Mouse (Mus musculus): ENCODE results near the gene Fam222a. TPM values are rescaled to one million over a fixed set of nuclear protein-coding genes. Genes with fewer than 3 reads are reported as not detected.
A peak's percentile ranks its signal among the peaks of the same experiment; 100 is the strongest.

Gene Fam222a
- total RNA-seq, 2 experiments from 2014 or later: 5.0 to 5.7 TPM

GRCm38 (mm10) chr5:114651449-114651848 lies 83.6 kb downstream of the Fam222a start:
- no peak for DNase-seq (ENCODE audit: low spot score in 2 of 2)

GRCm38 (mm10) chr5:114653656-114654437 lies 86.0 kb downstream of the Fam222a start:
- DNase-seq (ENCODE audit: low spot score in 2 of 2): no peak

GRCm38 (mm10) chr5:114655721-114656120 lies 87.9 kb downstream of the Fam222a start:
- no peak for DNase-seq (ENCODE audit: low spot score in 2 of 2)

- DNase-seq (ENCODE audit: low spot score in 2 of 2): no peak
Observed at GRCm38 (mm10) chr5:114656305-114656704, 88.5 kb downstream of the Fam222a start.

- DNase-seq (ENCODE audit: low spot score in 2 of 2): no peak
Observed at GRCm38 (mm10) chr5:114657426-114657825, 89.6 kb downstream of the Fam222a start.

GRCm38 (mm10) chr5:114658255-114658654 lies 90.4 kb downstream of the Fam222a start, which contains the start of gene Trpv4:
TSS of gene Trpv4 (minus strand) at chr5:114658421.
- DNase-seq (ENCODE audit: low spot score in 2 of 2): peak in 1 of 2 experiments; percentile 31

- DNase-seq (ENCODE audit: low spot score in 2 of 2): no peak
Observed at GRCm38 (mm10) chr5:114661029-114661428, 93.2 kb downstream of the Fam222a start.

Other genes with a start within 250 kb of the Fam222a start
- 10 to 100 TPM; 45.1 to 45.9 TPM for gene Kctd10, start 187.5 kb upstream of the Fam222a start, total RNA-seq (2021)
- 10 to 100 TPM; 69.1 to 83.7 TPM for gene Ube3b, start 187.4 kb upstream of the Fam222a start, total RNA-seq (2021)
- 10 to 100 TPM; 22.0 to 24.4 TPM for gene Mmab, start 124.0 kb upstream of the Fam222a start, total RNA-seq (2021)
- 10 to 100 TPM; 52.6 to 54.6 TPM for gene Mvk, start 123.7 kb upstream of the Fam222a start, total RNA-seq (2021)
- gene Trpv4, start 90.4 kb downstream of the Fam222a start, total RNA-seq (2021): 1 to 10 TPM; 1.0 to 2.4 TPM
- 10 to 100 TPM; 25.4 to 26.7 TPM for gene Gltp, start 123.0 kb downstream of the Fam222a start, total RNA-seq (2021)
- 10 to 100 TPM; 14.1 to 15.8 TPM for gene Tchp, start 139.7 kb downstream of the Fam222a start, total RNA-seq (2021)
- 10 to 100 TPM; 40.2 to 45.1 TPM for gene Ankrd13a, start 206.7 kb downstream of the Fam222a start, total RNA-seq (2021)
- gene Git2, start 207.5 kb downstream of the Fam222a start, total RNA-seq (2021): 10 to 100 TPM; 42.4 to 44.8 TPM

All from layer of hippocampus, postnatal 10 days (tissue).